Mouse (Mus musculus) erythroblast, embryonic 14.5 days (primary cell): ENCODE measurements around the gene Sema4a. TPM values are rescaled to one million over a fixed set of nuclear protein-coding genes. Genes with fewer than 3 reads are reported as not detected.

Experiments used
- H3K27me3 ChIP-seq: 2 replicates; pipeline ENCODE4 v1.6.1; 2012; ENCODE audit warnings: inconsistent platforms; ENCODE audit not compliant: control insufficient read depth
- H3K36me3 ChIP-seq: 2 replicates; pipeline ENCODE4 v1.6.1; 2012; ENCODE audit warnings: mild to moderate bottlenecking, inconsistent platforms; ENCODE audit not compliant: control insufficient read depth
- H3K4me1 ChIP-seq: 2 replicates; pipeline ENCODE4 v1.6.1; 2012; ENCODE audit warnings: inconsistent platforms; ENCODE audit not compliant: control insufficient read depth
- H3K4me3 ChIP-seq: replicated peaks from 2 replicates; pipeline ENCODE3; 2012; ENCODE audit warnings: moderate library complexity, mild to moderate bottlenecking, inconsistent platforms
- H3K9me3 ChIP-seq: 2 replicates; pipeline ENCODE4 v1.6.1; 2012; ENCODE audit warnings: low read length, inconsistent platforms, mixed read lengths; ENCODE audit not compliant: control insufficient read depth
- GATA1 ChIP-seq: IDR thresholded peaks from 2 replicates; pipeline ENCODE4 v1.6.1; 2012; ENCODE audit warnings: low read length, inconsistent platforms, mixed read lengths
- TAL1 ChIP-seq: IDR thresholded peaks from 3 replicates; pipeline ENCODE4 v1.6.1; 2012; ENCODE audit warnings: low read length, inconsistent platforms, mixed read lengths
- polyA plus RNA-seq: library from polyadenylated mRNA; stranded (reverse); fragments of >175 nt; gene quantifications from 2 replicates; pipeline ENCODE4 v1.2.3, GENCODE M21; 2012

Sema4a gene
- polyA plus RNA-seq, 1 experiment: 0.11 TPM

DNA sequence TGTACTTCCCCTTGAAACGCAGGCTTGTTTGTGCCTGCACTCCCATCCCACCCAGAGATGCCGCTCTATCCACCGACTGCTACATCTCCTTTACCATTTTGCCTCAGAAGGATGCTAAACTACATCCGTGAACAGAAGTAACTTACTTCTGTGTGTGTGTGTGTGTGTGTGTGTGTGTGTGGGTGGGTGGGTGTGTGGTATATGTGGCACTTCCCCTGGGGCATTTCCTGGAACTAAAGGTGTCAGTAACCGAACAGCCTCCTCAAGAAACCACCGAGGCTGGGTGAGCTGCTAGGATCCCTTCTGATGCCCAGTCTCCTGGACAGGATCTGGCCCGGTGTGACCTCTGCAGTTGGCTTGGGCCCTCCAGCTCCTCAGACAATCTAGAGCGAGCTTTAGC lies 7.0 kb downstream of the Sema4a start:
- Histone ChIP-seq H3K27me3 (peaks cover 77% of the 10 kb centered on the region), H3K4me3 (no peak overlapping the region), H3K9me3 (no peaks in the 10 kb centered on the region), H3K4me1 (peaks cover 6% of the 10 kb centered on the region), H3K36me3 (peaks cover 3% of the 10 kb centered on the region; the same call in 1 of the 2 replicates)
- TF ChIP-seq TAL1 (no peak), GATA1 (no peak)

DNA sequence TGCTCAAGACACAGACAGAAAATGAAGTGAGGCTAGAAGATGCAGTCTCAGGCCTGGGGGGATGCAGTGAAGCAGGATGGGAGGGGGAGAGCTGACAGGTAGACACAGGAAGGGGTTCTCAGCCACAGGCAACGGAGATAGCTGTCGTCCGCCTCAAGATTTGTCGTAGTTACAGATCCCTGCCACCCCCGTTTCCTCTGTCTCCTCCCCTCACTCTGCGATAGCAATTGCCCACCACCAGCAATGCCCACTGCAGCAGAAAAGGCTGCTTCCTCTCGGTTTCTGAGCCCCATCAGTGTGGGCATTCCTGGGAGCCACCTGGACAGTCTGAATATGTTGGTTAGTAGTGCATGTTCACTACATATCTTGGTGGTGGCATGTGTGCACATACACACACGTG lies 7.6 kb downstream of the Sema4a start:
- Histone ChIP-seq H3K9me3 (no peaks in the 10 kb centered on the region), H3K4me3 (no peak overlapping the region), H3K27me3 (peaks cover 77% of the 10 kb centered on the region), H3K36me3 (peaks cover 3% of the 10 kb centered on the region; the same call in 1 of the 2 replicates), H3K4me1 (peaks cover 6% of the 10 kb centered on the region)
- TF ChIP-seq GATA1: no peak
- no peak for TF ChIP-seq TAL1

DNA sequence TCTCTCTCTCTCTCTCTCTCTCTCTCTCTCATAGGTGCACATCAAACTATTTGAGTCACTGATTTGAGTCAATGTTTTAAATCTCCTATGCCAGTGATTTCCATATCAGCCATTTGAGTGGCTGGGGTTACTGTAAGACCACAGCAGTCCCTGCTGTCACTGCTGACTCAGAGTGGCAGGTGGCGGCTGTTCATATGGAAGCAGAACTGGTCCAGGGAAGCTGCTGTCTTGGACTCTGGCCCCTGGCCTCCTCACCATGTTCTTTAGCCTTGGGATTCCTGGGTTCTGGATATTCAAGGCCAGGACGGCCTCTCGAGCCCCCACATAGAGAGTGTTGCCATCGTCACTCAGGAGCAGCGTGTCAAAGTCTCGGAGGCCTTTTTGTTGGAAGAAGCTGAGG lies 8.3 kb downstream of the Sema4a start:
- Histone ChIP-seq H3K27me3 (peaks cover 80% of the 10 kb centered on the region), H3K9me3 (no peaks in the 10 kb centered on the region), H3K36me3 (peaks cover 3% of the 10 kb centered on the region; the same call in 1 of the 2 replicates), H3K4me1 (peaks cover 8% of the 10 kb centered on the region), H3K4me3 (no peak overlapping the region)
- TF ChIP-seq TAL1 (no peak), GATA1 (no peak)

DNA sequence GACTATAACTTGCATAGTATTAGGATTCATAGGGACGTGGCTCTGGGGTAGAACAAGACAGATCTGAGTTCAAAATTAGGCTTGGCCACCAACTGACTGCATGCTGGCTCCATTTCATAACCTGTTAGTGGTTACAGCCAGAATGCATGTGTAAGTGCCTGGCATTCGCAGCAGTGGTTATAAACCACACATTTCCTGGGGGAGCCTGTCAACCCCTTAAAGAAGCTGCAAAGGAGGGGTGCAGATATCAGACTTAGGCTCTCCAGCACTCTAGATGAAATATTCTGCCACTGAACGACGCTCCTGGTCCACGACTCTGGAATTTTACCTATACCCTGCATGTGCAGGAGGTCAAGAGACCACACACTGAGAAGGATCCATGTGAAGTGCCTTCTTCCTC lies 8.7 kb downstream of the Sema4a start:
- no peaks in the 10 kb centered on the region for H3K9me3 ChIP-seq
- peaks cover 81% of the 10 kb centered on the region for H3K27me3 ChIP-seq
- no peak for TF ChIP-seq TAL1
- H3K4me1 ChIP-seq: peaks cover 8% of the 10 kb centered on the region
- peaks cover 3% of the 10 kb centered on the region; the same call in 1 of the 2 replicates for H3K36me3 ChIP-seq
- no peak overlapping the region for H3K4me3 ChIP-seq

DNA sequence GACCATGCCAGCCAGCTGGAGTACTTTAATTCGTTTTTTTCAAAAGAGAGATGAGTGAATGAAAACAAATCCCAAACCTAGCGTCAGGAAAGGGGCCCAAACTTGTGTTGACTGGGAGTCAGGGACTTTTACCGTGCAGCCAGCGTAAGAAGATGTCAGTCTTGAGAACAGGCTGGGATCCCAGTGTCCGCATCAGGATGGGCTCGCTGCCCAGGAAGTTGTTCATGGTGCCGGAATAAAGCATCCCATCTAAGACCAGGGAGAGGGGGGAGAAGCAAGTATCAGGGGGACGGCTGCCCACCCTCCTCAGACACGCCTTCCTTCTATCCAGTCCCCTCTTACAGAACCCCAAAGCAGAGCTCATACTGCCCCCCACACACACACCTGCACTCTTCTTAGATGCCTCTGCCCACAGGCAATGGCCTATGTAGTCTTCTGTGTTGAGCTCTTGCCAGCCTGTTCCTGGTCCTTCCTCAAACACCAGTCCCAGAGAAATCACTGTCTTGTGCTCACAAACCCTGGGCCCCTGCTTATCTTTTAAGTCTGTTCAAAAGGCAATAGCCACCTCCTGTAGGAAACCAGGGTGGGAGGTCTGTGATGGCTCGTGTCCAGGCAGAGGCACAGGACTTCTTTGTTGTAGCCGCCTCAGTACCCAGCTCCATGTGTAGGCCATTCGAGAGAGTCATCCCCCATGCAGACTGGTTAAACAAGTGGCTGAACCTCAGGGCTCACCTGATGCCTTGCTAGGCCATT lies 10.4 kb downstream of the Sema4a start:
- peaks cover 7% of the 10 kb centered on the region for H3K4me1 ChIP-seq
- peaks cover 3% of the 10 kb centered on the region; the same call in 1 of the 2 replicates for H3K36me3 ChIP-seq
- peaks cover 87% of the 10 kb centered on the region for H3K27me3 ChIP-seq
- H3K9me3 ChIP-seq: no peaks in the 10 kb centered on the region
- no peak overlapping the region for H3K4me3 ChIP-seq
- TF ChIP-seq GATA1 (no peak), TAL1 (no peak)

DNA sequence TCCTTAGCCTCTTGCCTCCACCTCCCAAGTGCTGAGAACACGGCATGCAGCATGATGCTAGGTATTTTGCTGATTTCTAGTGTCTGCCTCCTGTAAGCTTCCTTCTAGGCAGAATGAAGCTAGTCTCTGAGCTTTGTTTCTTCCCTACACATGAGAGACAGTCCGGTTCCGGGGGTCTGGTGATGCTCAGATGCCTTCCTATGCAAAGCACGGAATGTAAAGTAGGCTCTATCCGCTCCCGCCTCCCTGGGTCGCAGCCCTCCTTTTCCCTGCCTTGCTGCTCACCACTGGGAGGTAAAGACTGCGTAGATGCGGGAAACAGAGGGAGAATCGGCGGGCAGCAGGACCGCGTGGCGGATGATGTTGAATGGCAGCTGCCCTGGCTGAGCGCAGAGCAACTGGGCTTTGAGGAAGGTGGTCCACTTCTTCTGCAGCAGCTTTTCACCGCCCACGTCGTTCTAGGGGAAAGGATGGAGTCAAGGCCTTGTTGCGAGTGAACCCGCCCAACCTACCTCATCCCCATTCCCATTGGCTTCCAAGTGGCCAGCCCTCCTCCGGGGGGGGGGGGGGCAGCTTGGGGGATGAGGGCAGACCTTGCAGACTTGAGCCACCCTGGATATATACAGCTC lies 11.5 kb downstream of the Sema4a start:
- Histone ChIP-seq H3K36me3 (peaks cover 3% of the 10 kb centered on the region; the same call in 1 of the 2 replicates), H3K9me3 (no peaks in the 10 kb centered on the region), H3K4me1 (peaks cover 2% of the 10 kb centered on the region; the same call in 1 of the 2 replicates), H3K4me3 (no peak overlapping the region), H3K27me3 (peaks cover 77% of the 10 kb centered on the region)
- no peak for TF ChIP-seq GATA1
- TF ChIP-seq TAL1: no peak

DNA sequence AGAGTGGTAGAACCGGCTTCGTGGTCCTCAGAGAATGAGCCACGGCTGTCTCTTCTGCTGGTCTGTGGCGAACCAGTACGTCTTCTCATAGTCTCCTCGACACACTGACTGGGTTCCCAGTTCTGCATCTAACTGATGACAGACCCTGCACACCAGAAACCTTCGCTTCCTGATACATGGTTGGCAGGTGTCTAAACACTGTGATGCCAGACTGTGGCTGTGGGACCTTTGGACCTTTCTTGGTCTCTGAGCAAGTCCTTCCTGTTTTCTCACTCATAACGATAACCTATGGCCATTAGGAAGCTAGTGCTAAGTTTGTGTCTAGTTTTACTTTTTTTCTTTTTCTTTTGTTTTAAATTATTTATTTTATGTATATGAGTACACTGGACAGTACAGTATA lies 12.5 kb downstream of the Sema4a start:
- peaks cover 3% of the 10 kb centered on the region; the same call in 1 of the 2 replicates for H3K36me3 ChIP-seq
- H3K9me3 ChIP-seq: no peaks in the 10 kb centered on the region
- no peak overlapping the region for H3K4me3 ChIP-seq
- H3K27me3 ChIP-seq: peaks cover 67% of the 10 kb centered on the region
- H3K4me1 ChIP-seq: peaks cover 2% of the 10 kb centered on the region; the same call in 1 of the 2 replicates
- TF ChIP-seq GATA1: no peak

DNA sequence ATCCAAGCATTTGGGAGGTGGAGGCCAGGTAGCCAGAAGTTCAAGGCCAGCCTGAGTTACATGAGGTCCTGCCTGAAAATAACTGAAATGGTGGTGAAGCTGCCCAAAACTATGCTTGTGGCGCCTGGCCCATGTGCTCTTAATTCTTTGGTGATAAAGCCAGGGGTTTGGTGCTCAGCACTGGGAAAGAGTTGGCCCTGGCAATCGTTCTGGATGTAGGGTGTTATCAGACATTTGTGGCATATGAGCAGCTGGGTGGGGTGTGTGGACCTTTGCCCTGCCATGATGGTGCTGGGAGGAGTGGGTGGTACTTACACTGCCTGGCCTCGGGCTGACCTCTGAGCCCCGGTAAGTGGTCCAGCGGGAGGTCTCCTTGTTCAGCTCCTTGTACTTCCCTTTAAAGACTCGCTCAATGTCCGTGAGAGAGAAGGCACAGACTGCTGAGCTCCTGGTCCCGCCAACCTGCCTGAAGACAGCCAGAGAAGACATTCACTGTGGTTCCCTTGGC lies 13.3 kb downstream of the Sema4a start:
- no peaks in the 10 kb centered on the region for H3K9me3 ChIP-seq
- H3K36me3 ChIP-seq: no peaks in the 10 kb centered on the region; the same call in 1 of the 2 replicates
- H3K4me1 ChIP-seq: peaks cover 2% of the 10 kb centered on the region; the same call in 1 of the 2 replicates
- TF ChIP-seq GATA1: no peak
- no peak for TF ChIP-seq TAL1
- no peak overlapping the region for H3K4me3 ChIP-seq
- H3K27me3 ChIP-seq: peaks cover 64% of the 10 kb centered on the region

DNA sequence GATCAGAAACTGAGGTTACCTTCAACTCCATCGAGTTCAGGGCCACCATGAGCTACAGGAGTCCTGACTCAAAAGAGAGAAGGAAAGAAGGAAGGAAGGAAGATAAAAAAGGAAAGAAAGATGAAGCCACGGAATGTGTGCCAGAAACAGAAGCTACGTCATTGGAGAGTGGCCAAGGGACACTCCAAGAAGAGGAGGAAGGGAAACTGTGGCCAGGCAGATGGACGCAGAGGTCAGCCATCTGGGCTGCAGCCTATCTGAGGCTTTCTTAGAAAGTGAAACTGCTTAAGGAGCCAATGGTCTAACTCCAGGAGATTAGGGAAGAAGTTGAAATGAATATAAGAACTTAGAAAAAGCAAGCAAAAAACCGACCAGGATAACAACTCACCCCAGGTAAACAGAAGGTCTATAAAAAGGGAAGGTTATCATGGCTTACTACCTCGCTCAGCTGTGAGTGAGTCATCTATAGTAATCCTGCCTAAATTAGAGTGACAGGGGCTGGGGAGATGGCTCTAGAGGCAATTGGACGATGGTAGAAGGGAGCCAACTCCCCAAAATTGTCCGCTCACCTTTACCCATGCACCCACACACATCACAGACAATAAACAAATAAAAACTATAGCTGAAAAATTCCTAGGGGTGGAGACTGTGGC lies 14.4 kb downstream of the Sema4a start:
- H3K4me1 ChIP-seq: peaks cover 2% of the 10 kb centered on the region; the same call in 1 of the 2 replicates
- H3K9me3 ChIP-seq: no peaks in the 10 kb centered on the region
- TF ChIP-seq TAL1 (no peak), GATA1 (no peak)
- no peaks in the 10 kb centered on the region; the same call in 1 of the 2 replicates for H3K36me3 ChIP-seq
- no peak overlapping the region for H3K4me3 ChIP-seq
- H3K27me3 ChIP-seq: peaks cover 64% of the 10 kb centered on the region
